In the genomic region with DNA sequence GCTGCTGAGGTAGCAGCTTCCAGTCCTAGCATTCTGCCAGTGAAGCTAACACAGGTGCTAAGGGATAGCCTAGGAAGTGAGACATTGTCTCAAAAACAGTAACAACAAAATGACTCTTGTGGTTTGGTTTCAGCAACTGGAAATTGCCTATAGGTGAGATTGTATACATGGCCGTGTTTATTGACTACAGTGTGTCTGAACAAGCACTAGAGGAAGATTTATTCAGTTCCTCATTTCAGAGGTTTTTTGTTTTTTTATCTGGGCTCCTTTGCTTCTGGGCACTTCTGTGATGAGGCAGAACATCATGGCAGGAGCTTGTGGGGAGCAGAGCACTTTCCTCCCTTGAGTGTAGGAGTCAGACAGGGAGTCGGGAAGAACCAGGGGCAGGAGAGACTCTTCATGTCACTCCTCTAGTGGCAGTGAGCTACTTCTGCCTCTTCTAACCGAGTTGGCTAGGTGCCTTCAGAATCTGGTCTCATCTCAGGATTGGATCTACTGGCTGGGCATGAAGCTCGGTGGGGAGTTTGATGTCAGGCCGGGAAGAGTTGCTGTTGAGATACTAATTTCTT, we compare ENCODE assay signal across 31 mouse cellular contexts. TPM values are rescaled to one million over a fixed set of nuclear protein-coding genes. Genes with fewer than 3 reads are reported as not detected.
A peak's percentile ranks its signal among the peaks of the same experiment; 100 is the strongest.
DNase-seq lines count a peak whose midpoint lies in the region; ATAC-seq and TF ChIP-seq lines count a peak whose summit lies in the region.
"Had no signal": no experiment of that assay in that cellular context is flagged by ENCODE, and none has a peak within 500 bp of the region (broad histone marks: within the 10 kb centered on the region; RNA-seq: fewer than 3 reads in every experiment).

No protein-coding gene starts in this region.

- peaks cover 3 to 7% of the 10 kb centered on the region in 2 experiments for H3K4me1 ChIP-seq in MEL (ENCODE audit: control insufficient read depth in 1 of 2, insufficient read depth in 2 of 2, low read length in 2 of 2)
- H3K4me1 ChIP-seq: embryonic facial prominence, embryonic 12.5 days; heart, embryonic 10.5 days; heart, embryonic 15.5 days; hindbrain, embryonic 12.5 days; intestine, embryonic 15.5 days; limb, embryonic 13.5 days; lung, embryonic 15.5 days; midbrain, embryonic 15.5 days; neural tube, embryonic 15.5 days had no signal

- TF ChIP-seq EP300 in MEL (IDR thresholded peaks at IDR 0.05; ENCODE audit: low read depth in 1 of 2, low read length in 2 of 2) = no peak

- H3K36me3 ChIP-seq in MEL (ENCODE audit: control insufficient read depth in 1 of 2, insufficient read depth in 2 of 2, low read length in 2 of 2) = peaks cover 0 to 2% of the 10 kb centered on the region in 2 experiments; a peak in 2 of 4 replicates

- DNase-seq in testis, postnatal 10 days (ENCODE audit: low spot score) = peak; percentile 33
- no peak for DNase-seq in testis, postnatal 14 days (ENCODE audit: low spot score)
- DNase-seq in MEL (ENCODE audit: low read depth, low spot score) = peak; percentile 54
- DNase-seq in right cerebral cortex, postnatal 25 days = no peak
- no peak for DNase-seq in gastrocnemius, postnatal 4 days (ENCODE audit: low spot score in 2 of 2)
- DNase-seq: adrenal gland, postnatal 25 days; cerebellum, adult 18-20 months; cerebellum, postnatal 25 days; embryo, embryonic 11 days; gastrocnemius, adult 2 months; gastrocnemius, postnatal 36 days; kidney, adult 2 months; kidney, postnatal 36 days; lung, postnatal 36 days; thymus, postnatal 36 days had no signal

- no peak for TF ChIP-seq RAD21 in MEL (IDR thresholded peaks at IDR 0.05; ENCODE audit: low read depth, low read length)

- H3K9me3 ChIP-seq in MEL (replicated peaks; ENCODE audit: insufficient read depth, low read length) = no peaks in the 10 kb centered on the region
- H3K9me3 ChIP-seq: embryonic facial prominence, embryonic 12.5 days; forebrain, embryonic 10.5 days; forebrain, embryonic 15.5 days; heart, embryonic 10.5 days; heart, embryonic 15.5 days; hindbrain, embryonic 12.5 days; intestine, embryonic 15.5 days; limb, embryonic 13.5 days; lung, embryonic 15.5 days; megakaryocyte, embryonic 14.5 days; midbrain, embryonic 15.5 days; neural tube, embryonic 15.5 days had no signal

- ATAC-seq in hematopoietic stem cell, adult 5-6 weeks (replicated peaks in 1 of 2; ENCODE audit: insufficient read depth in 1 of 2, low FRiP score in 2 of 2, low TSS enrichment in 1 of 2, low read depth in 1 of 2, poor library complexity in 2 of 2, severe bottlenecking in 2 of 2) = peak; percentile 70 to 80
- ATAC-seq: forebrain, embryonic 15.5 days; hindbrain, postnatal 0 days; intestine, embryonic 15.5 days; midbrain, embryonic 15.5 days had no signal

- no peaks in the 10 kb centered on the region for H3K27me3 ChIP-seq in MEL (ENCODE audit: control insufficient read depth in 1 of 2, insufficient read depth in 2 of 2, low read length in 2 of 2)
- H3K27me3 ChIP-seq: embryonic facial prominence, embryonic 12.5 days; forebrain, embryonic 15.5 days; heart, embryonic 15.5 days; hindbrain, embryonic 12.5 days; intestine, embryonic 15.5 days; limb, embryonic 13.5 days; lung, embryonic 15.5 days; megakaryocyte, embryonic 14.5 days; midbrain, embryonic 15.5 days; neural tube, embryonic 15.5 days had no signal

- TF ChIP-seq CTCF in MEL (IDR thresholded peaks at IDR 0.05 in 2 of 3, conservative IDR thresholded peaks at IDR 0.05 in 1 of 3; ENCODE audit: control insufficient read depth in 1 of 3, insufficient read depth in 1 of 3, low read depth in 2 of 3, low read length in 3 of 3, poor library complexity in 1 of 3, severe bottlenecking in 1 of 3) = no peak

- H3K79me2 ChIP-seq in MEL (ENCODE audit: control insufficient read depth, insufficient read depth, low read length, poor library complexity) = no peaks in the 10 kb centered on the region

- H3K9ac ChIP-seq in MEL (ENCODE audit: control insufficient read depth, low read depth, low read length, poor library complexity, severe bottlenecking) = no peak overlapping the region
- H3K9ac ChIP-seq: embryonic facial prominence, embryonic 12.5 days; forebrain, embryonic 15.5 days; heart, embryonic 15.5 days; hindbrain, embryonic 12.5 days; intestine, embryonic 15.5 days; limb, embryonic 13.5 days; lung, embryonic 15.5 days; midbrain, embryonic 15.5 days; neural tube, embryonic 15.5 days had no signal

- no peak overlapping the region for H3K27ac ChIP-seq in MEL (ENCODE audit: control insufficient read depth, low read depth, low read length)
- H3K27ac ChIP-seq: embryonic facial prominence, embryonic 12.5 days; forebrain, embryonic 10.5 days; forebrain, embryonic 15.5 days; gastrocnemius, adult 2 months; heart, embryonic 10.5 days; heart, embryonic 15.5 days; hindbrain, embryonic 12.5 days; hindbrain, postnatal 0 days; intestine, embryonic 15.5 days; layer of hippocampus, adult 2 months; left cerebral cortex, adult 2 months; limb, embryonic 13.5 days; lung, embryonic 15.5 days; midbrain, embryonic 15.5 days; neural tube, embryonic 15.5 days had no signal

- no peak for TF ChIP-seq POLR2A in MEL (IDR thresholded peaks at IDR 0.05; ENCODE audit: control insufficient read depth in 1 of 2, insufficient read depth in 1 of 2, low read depth in 1 of 2, low read length in 2 of 2, poor library complexity in 1 of 2)

- no peak overlapping the region for H3K4me3 ChIP-seq in MEL (ENCODE audit: control insufficient read depth in 1 of 2, insufficient read depth in 1 of 2, low read depth in 2 of 2, low read length in 2 of 2)
- H3K4me3 ChIP-seq: embryonic facial prominence, embryonic 12.5 days; forebrain, embryonic 10.5 days; forebrain, embryonic 15.5 days; gastrocnemius, adult 2 months; heart, embryonic 10.5 days; heart, embryonic 15.5 days; hindbrain, embryonic 12.5 days; intestine, embryonic 15.5 days; layer of hippocampus, adult 2 months; left cerebral cortex, adult 2 months; limb, embryonic 13.5 days; lung, embryonic 15.5 days; megakaryocyte, embryonic 14.5 days; midbrain, embryonic 15.5 days; neural tube, embryonic 15.5 days had no signal

TF ChIP-seq in MEL, 35 proteins besides CTCF, POLR2A, EP300 and RAD21:
- TF ChIP-seq ZNF384 (IDR thresholded peaks at IDR 0.05; ENCODE audit: low read depth, low read length) (peak; percentile 70), CHD1 (IDR thresholded peaks at IDR 0.05; ENCODE audit: low read depth, low read length) (no peak), BHLHE40 (IDR thresholded peaks at IDR 0.05; ENCODE audit: borderline replicate concordance, low read depth, low read length) (no peak)
TF ChIP-seq in MEL: peak in this region for 1.

RNA-seq across cellular contexts. Expression of a gene that starts 17.9 kb away (rescaled TPM):
- total RNA-seq in MEL (2012; rRNA removed) = 10.1 and 11.4 TPM in 2 replicates
- 10 to 100 TPM; 12.9 to 50.6 TPM for polyA plus RNA-seq in MEL (2012; ENCODE audit: insufficient read depth in 1 of 2, insufficient read length in 2 of 2, low read depth in 1 of 2, low replicate concordance in 2 of 2, missing spikeins in 1 of 2)
- 50.7 and 69.6 TPM in 2 replicates for total RNA-seq in hematopoietic stem cell, adult 5-6 weeks (2017)
- total RNA-seq in gastrocnemius, postnatal 4 days (2021) = 10 to 100 TPM; 61.3 to 67.5 TPM

Comparison
In these comparisons a context has a peak if more than half of its experiments do, and no peak if none do; other contexts are left out.
1. DNase-seq: peak in testis, postnatal 10 days (single experiment) and MEL (single experiment); none in testis, postnatal 14 days (single experiment), right cerebral cortex, postnatal 25 days (single experiment) and gastrocnemius, postnatal 4 days (0 of 2).